Mouse (Mus musculus) T-helper 1 cell (primary cell): ENCODE measurements around the gene Map4k5.

Experiments used
- in situ Hi-C: fragments of 300-600 bp; cut with MboI, MseI; formaldehyde crosslinking; loops from one replicate; pipeline ENCODE4 v1.15.1; 2025; ENCODE audit warnings: high pct_unique_total_duplicates

Map4k5 gene

GRCm38 (mm10) chr12:69887776-69888175 is 5.2 kb downstream of the Map4k5 start:
- in situ Hi-C loops, result loop anchor here (10.0 kb wide), 2 partner anchors 153 to 723 kb away; partner anchors contain the start of gene Lrr1

GRCm38 (mm10) chr12:69885170-69885923 is 7.7 kb downstream of the Map4k5 start:
- in situ Hi-C loops, result loop anchor here (10.0 kb wide), 2 partner anchors 151 to 721 kb away; partner anchors contain the start of gene Lrr1

GRCm38 (mm10) chr12:69884053-69884452 is 8.9 kb downstream of the Map4k5 start:
- in situ Hi-C loops, result loop anchor here (10.0 kb wide), 2 partner anchors 149 to 719 kb away; partner anchors contain the start of gene Lrr1

- in situ Hi-C loops, result loop anchor here (10.0 kb wide), 2 partner anchors 147 to 717 kb away; partner anchors contain the start of gene Lrr1
These were observed 11.6 kb downstream of the Map4k5 start for GRCm38 (mm10) chr12:69881198-69881905.

GRCm38 (mm10) chr12:69879739-69880138 is 13.3 kb downstream of the Map4k5 start:
- in situ Hi-C loops, result loop anchor here (10.0 kb wide), 3 partner anchors 145 to 715 kb away; partner anchors contain the start of gene Lrr1

GRCm38 (mm10) chr12:69879172-69879665 is 13.8 kb downstream of the Map4k5 start:
- in situ Hi-C loops, result loop anchor here (10.0 kb wide), 1 partner anchor 554 kb away; no protein-coding TSS in a partner anchor

- in situ Hi-C loops, result loop anchor here (10.0 kb wide), 1 partner anchor 553 kb away; no protein-coding TSS in a partner anchor
These were observed 15.1 kb downstream of the Map4k5 start for GRCm38 (mm10) chr12:69877842-69878363.

GRCm38 (mm10) chr12:69871632-69872031 is 21.4 kb downstream of the Map4k5 start:
- in situ Hi-C loops, result loop anchor here (10.0 kb wide), 1 partner anchor 547 kb away; no protein-coding TSS in a partner anchor

- in situ Hi-C loops, result loop anchor here (10.0 kb wide), 1 partner anchor 243 kb away; no protein-coding TSS in a partner anchor
These were observed 25.7 kb downstream of the Map4k5 start for GRCm38 (mm10) chr12:69867338-69867737.

- in situ Hi-C loops, result loop anchor here (10.0 kb wide), 1 partner anchor 239 kb away; no protein-coding TSS in a partner anchor
These were observed 28.8 kb downstream of the Map4k5 start for GRCm38 (mm10) chr12:69864164-69864692.

GRCm38 (mm10) chr12:69863505-69863904 is 29.5 kb downstream of the Map4k5 start:
- in situ Hi-C loops, result loop anchor here (10.0 kb wide), 1 partner anchor 239 kb away; no protein-coding TSS in a partner anchor

- in situ Hi-C loops, result no loop called here
These were observed 34.2 kb downstream of the Map4k5 start for GRCm38 (mm10) chr12:69858847-69859246.

- in situ Hi-C loops, result no loop called here
These were observed 35.4 kb downstream of the Map4k5 start for GRCm38 (mm10) chr12:69857597-69857996.

- in situ Hi-C loops, result no loop called here
These were observed 36.6 kb downstream of the Map4k5 start for GRCm38 (mm10) chr12:69856398-69856797.

GRCm38 (mm10) chr12:69855641-69856300 is 37.2 kb downstream of the Map4k5 start:
- in situ Hi-C loops, result no loop called here

GRCm38 (mm10) chr12:69853942-69854341 is 39.1 kb downstream of the Map4k5 start:
- in situ Hi-C loops, result no loop called here

GRCm38 (mm10) chr12:69853387-69853786 is 39.6 kb downstream of the Map4k5 start:
- in situ Hi-C loops, result no loop called here

- in situ Hi-C loops, result no loop called here
These were observed 40.7 kb downstream of the Map4k5 start for GRCm38 (mm10) chr12:69852288-69852687.

- in situ Hi-C loops, result no loop called here
These were observed 44.7 kb downstream of the Map4k5 start for GRCm38 (mm10) chr12:69848083-69848878.

GRCm38 (mm10) chr12:69846499-69846898 is 46.5 kb downstream of the Map4k5 start:
- in situ Hi-C loops, result no loop called here
